Mouse (Mus musculus): ENCODE data around the gene Nckap5. TPM values are rescaled to one million over a fixed set of nuclear protein-coding genes. Genes with fewer than 3 reads are reported as not detected.

Nckap5 gene
- polyA plus RNA-seq, 2 experiments = 6.8 to 14.9 TPM

DNA sequence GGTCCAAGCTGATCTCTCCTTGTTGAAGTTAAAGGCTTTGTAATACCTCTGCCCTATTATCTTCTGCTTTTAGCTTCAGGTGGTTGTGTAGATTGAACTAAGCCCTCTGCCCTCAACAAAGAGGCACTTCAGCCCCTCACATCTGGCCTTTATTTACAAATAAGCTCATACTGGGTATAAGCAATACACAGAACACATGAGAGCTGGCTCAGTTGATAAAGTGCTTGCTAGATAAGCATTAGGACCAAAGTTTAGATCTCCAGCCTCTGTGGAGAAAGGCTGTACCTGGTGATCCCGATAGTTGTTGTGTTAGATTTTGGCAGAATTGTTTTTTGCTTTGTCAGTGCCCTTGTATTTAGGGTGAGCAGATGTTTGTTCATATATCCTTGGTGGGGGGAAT, 887.3 kb downstream of the Nckap5 start:
- Histone ChIP-seq H3K36me3 (ENCODE audit: control insufficient read depth, insufficient read depth, low read length) (no peaks in the 10 kb centered on the region), H3K27ac (replicated peaks; ENCODE audit: low read depth, low read length) (no peak overlapping the region), H3K4me2 (replicated peaks; ENCODE audit: low read depth, low read length, severe bottlenecking) (no peak overlapping the region), H3K9ac (ENCODE audit: low read depth, low read length, severe bottlenecking) (no peak overlapping the region), H3K4me3 (replicated peaks; ENCODE audit: low read length) (no peak overlapping the region), H3K27me3 (ENCODE audit: control insufficient read depth, insufficient read depth, low read length) (no peaks in the 10 kb centered on the region), H3K9me3 (ENCODE audit: control insufficient read depth, low read length) (no peaks in the 10 kb centered on the region), H3K4me1 (ENCODE audit: control insufficient read depth, insufficient read depth, low read length) (peaks cover 8% of the 10 kb centered on the region; the same call in 1 of the 2 replicates)
- DNase-seq (ENCODE audit: low spot score) (no peak), ATAC-seq (ENCODE audit: low FRiP score, low read depth) (no peak)
- no peak for TF ChIP-seq POLR2A (IDR thresholded peaks at IDR 0.05; ENCODE audit: borderline replicate concordance, extremely low read depth, insufficient read depth, insufficient read length)
- 83% methylated on average over 1 of the region's 1 CpGs for WGBS

DNA sequence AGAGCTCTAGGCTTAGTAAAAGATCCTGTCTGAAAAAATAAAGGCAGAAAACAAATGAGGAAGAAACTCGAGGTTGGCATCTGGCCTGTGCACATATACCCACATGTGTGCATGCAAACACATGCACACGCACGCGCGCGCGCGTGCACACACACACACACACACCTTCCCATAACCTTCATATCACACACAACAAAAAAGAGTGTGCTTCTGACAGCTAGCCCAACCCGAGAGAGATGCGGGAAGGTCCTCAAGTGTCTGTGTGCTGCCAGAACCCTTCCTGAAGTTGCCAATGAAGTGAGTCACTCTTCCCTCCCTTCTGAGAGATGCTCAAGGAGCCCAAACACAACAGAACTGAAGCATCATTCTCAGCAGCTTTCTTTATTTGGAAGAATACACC, 905.1 kb downstream of the Nckap5 start:
- no peak overlapping the region for H3K4me3 ChIP-seq (replicated peaks; ENCODE audit: low read length)
- no peaks in the 10 kb centered on the region for H3K36me3 ChIP-seq (ENCODE audit: control insufficient read depth, insufficient read depth, low read length)
- WGBS = 96% methylated on average over 10 of the region's 10 CpGs
- TF ChIP-seq POLR2A (IDR thresholded peaks at IDR 0.05; ENCODE audit: borderline replicate concordance, extremely low read depth, insufficient read depth, insufficient read length) = no peak
- no peak overlapping the region for H3K9ac ChIP-seq (ENCODE audit: low read depth, low read length, severe bottlenecking)
- H3K9me3 ChIP-seq (ENCODE audit: control insufficient read depth, low read length) = no peaks in the 10 kb centered on the region
- H3K4me2 ChIP-seq (replicated peaks; ENCODE audit: low read depth, low read length, severe bottlenecking) = no peak overlapping the region
- no peak overlapping the region for H3K27ac ChIP-seq (replicated peaks; ENCODE audit: low read depth, low read length)
- ATAC-seq (ENCODE audit: low FRiP score, low read depth) (no peak), DNase-seq (ENCODE audit: low spot score) (no peak)
- H3K27me3 ChIP-seq (ENCODE audit: control insufficient read depth, insufficient read depth, low read length) = no peaks in the 10 kb centered on the region
- no peaks in the 10 kb centered on the region for H3K4me1 ChIP-seq (ENCODE audit: control insufficient read depth, insufficient read depth, low read length)

DNA sequence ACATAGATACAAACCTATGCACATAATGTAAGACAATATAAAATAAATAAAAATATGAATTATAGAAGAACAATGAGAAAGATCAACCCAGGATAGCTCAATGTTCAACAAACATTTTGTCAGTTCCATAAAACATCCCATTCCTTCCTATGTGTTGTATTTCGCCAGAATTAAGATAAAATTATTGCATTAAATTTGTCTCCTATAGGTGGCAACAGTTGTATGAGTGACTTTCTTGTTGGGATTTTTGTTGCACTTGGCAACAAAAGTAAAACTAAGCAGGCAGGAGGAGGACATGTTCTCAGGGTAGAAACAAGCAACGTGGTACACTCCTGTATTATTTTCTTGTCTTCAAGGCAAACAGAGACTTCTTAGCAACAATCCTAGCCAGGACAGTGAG, 907.5 kb downstream of the Nckap5 start:
- H3K4me2 ChIP-seq (replicated peaks; ENCODE audit: low read depth, low read length, severe bottlenecking) = no peak overlapping the region
- 65% methylated on average over 2 of the region's 2 CpGs for WGBS
- H3K4me1 ChIP-seq (ENCODE audit: control insufficient read depth, insufficient read depth, low read length) = no peaks in the 10 kb centered on the region
- no peak overlapping the region for H3K27ac ChIP-seq (replicated peaks; ENCODE audit: low read depth, low read length)
- H3K4me3 ChIP-seq (replicated peaks; ENCODE audit: low read length) = no peak overlapping the region
- no peaks in the 10 kb centered on the region for H3K36me3 ChIP-seq (ENCODE audit: control insufficient read depth, insufficient read depth, low read length)
- ATAC-seq (ENCODE audit: low FRiP score, low read depth) (no peak), DNase-seq (ENCODE audit: low spot score) (no peak)
- no peak for TF ChIP-seq POLR2A (IDR thresholded peaks at IDR 0.05; ENCODE audit: borderline replicate concordance, extremely low read depth, insufficient read depth, insufficient read length)
- H3K9me3 ChIP-seq (ENCODE audit: control insufficient read depth, low read length) = peaks cover 7% of the 10 kb centered on the region; the same call in 1 of the 2 replicates
- H3K27me3 ChIP-seq (ENCODE audit: control insufficient read depth, insufficient read depth, low read length) = no peaks in the 10 kb centered on the region
- H3K9ac ChIP-seq (ENCODE audit: low read depth, low read length, severe bottlenecking) = no peak overlapping the region

DNA sequence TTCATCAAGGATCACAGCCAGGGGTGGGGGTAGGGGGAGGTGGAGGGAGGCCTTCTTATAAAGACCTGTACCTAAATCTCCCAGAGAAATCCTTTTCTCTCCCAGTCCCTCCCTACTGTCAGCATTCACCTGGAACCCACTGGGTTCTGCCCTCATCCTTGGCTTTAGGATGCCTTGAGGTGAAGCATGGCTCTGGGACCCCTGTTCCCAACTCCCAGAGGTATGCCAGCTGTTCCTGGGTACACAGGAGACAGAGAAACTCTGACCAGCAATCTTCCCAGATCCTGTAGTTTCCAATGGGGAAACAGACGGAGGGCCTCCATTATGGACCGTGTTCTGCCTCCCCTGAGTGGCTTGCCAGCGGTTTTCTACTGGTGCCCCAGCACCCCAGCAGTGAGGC, 909.9 kb downstream of the Nckap5 start:
- no peak for TF ChIP-seq POLR2A (IDR thresholded peaks at IDR 0.05; ENCODE audit: borderline replicate concordance, extremely low read depth, insufficient read depth, insufficient read length)
- ATAC-seq (ENCODE audit: low FRiP score, low read depth) = no peak
- DNase-seq (ENCODE audit: low spot score) = no peak
- Histone ChIP-seq H3K27me3 (ENCODE audit: control insufficient read depth, insufficient read depth, low read length) (no peaks in the 10 kb centered on the region), H3K4me3 (replicated peaks; ENCODE audit: low read length) (no peak overlapping the region), H3K36me3 (ENCODE audit: control insufficient read depth, insufficient read depth, low read length) (no peaks in the 10 kb centered on the region), H3K9ac (ENCODE audit: low read depth, low read length, severe bottlenecking) (no peak overlapping the region), H3K27ac (replicated peaks; ENCODE audit: low read depth, low read length) (no peak overlapping the region), H3K4me2 (replicated peaks; ENCODE audit: low read depth, low read length, severe bottlenecking) (no peak overlapping the region), H3K4me1 (ENCODE audit: control insufficient read depth, insufficient read depth, low read length) (no peaks in the 10 kb centered on the region), H3K9me3 (ENCODE audit: control insufficient read depth, low read length) (peaks cover 7% of the 10 kb centered on the region; the same call in 1 of the 2 replicates)
- 93% methylated on average over 3 of the region's 3 CpGs for whole genome bisulfite sequencing

DNA sequence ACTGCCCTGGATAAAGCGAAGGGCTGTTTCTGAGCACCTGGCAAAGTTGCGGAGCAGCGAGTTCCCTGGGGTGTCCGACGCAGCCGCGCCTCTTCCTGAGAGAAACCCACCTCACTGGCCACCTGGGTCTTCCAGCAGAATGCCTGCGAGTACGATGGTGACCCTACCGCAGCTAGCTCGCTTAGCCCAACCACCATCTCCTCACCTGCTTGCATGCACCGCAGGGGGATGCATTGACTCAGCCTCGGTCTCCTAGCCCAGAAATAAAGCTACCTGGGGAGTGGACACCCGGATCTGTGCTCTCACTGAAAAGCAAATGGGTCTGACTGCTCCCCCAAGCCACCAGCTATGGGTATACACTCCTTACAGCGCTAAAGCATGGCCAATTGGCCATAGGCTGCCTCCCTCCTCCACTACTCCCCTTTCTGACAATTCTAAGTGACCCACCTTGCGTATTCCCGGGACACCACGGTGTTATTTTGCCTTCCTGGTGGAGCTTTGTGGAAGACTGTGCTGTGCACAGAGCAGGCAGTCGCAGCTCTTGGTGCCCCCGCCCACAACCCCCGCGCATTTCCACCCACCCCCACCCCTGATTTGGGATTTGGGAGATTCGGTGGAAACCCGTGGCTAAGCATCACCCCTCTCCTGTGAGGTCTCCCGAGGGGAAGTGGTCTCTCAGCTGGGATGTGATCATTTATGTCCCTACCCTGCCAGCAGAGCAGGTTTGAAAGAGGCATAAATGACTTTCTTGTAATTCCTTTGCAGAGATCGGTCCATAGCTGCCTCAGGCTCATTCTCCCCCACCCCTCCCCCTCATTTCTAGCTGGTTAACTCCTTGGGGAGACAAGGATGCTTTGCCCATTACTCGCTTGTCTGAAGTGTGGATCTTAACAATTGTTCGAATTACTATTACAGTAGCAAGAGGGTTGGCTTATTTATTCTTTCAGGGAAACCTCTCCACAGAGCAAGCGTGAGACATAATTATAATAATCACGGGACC, 917.7 kb downstream of the Nckap5 start, which contains the start of gene Lypd1:
Gene Lypd1, minus strand, starts transcription at position 501 of the 1,000 bp plus-strand sequence.
- H3K4me3 ChIP-seq (replicated peaks; ENCODE audit: low read length) = peak within 1 kb of the TSS; percentile 53
- H3K9me3 ChIP-seq (ENCODE audit: control insufficient read depth, low read length) = no peaks in the 10 kb centered on the region
- peak within 1 kb of the TSS; percentile 97 for H3K4me2 ChIP-seq (replicated peaks; ENCODE audit: low read depth, low read length, severe bottlenecking)
- peaks cover 23% of the 10 kb centered on the region for H3K4me1 ChIP-seq (ENCODE audit: control insufficient read depth, insufficient read depth, low read length)
- peaks cover 21% of the 10 kb centered on the region; the same call in 1 of the 2 replicates for H3K27me3 ChIP-seq (ENCODE audit: control insufficient read depth, insufficient read depth, low read length)
- ATAC-seq (ENCODE audit: low FRiP score, low read depth) (no peak), DNase-seq (ENCODE audit: low spot score) (peak; percentile 4)
- no peak for TF ChIP-seq POLR2A (IDR thresholded peaks at IDR 0.05; ENCODE audit: borderline replicate concordance, extremely low read depth, insufficient read depth, insufficient read length)
- WGBS = 5% methylated on average over 26 of the region's 30 CpGs
- H3K9ac ChIP-seq (ENCODE audit: low read depth, low read length, severe bottlenecking) = peak within 1 kb of the TSS; percentile 57
- no peaks in the 10 kb centered on the region for H3K36me3 ChIP-seq (ENCODE audit: control insufficient read depth, insufficient read depth, low read length)
- H3K27ac ChIP-seq (replicated peaks; ENCODE audit: low read depth, low read length) = no peak within 1 kb of the TSS

Data from limb, embryonic 14.5 days (tissue).